Mouse (Mus musculus): Measurements from ENCODE around the gene Prkcq.

DNA sequence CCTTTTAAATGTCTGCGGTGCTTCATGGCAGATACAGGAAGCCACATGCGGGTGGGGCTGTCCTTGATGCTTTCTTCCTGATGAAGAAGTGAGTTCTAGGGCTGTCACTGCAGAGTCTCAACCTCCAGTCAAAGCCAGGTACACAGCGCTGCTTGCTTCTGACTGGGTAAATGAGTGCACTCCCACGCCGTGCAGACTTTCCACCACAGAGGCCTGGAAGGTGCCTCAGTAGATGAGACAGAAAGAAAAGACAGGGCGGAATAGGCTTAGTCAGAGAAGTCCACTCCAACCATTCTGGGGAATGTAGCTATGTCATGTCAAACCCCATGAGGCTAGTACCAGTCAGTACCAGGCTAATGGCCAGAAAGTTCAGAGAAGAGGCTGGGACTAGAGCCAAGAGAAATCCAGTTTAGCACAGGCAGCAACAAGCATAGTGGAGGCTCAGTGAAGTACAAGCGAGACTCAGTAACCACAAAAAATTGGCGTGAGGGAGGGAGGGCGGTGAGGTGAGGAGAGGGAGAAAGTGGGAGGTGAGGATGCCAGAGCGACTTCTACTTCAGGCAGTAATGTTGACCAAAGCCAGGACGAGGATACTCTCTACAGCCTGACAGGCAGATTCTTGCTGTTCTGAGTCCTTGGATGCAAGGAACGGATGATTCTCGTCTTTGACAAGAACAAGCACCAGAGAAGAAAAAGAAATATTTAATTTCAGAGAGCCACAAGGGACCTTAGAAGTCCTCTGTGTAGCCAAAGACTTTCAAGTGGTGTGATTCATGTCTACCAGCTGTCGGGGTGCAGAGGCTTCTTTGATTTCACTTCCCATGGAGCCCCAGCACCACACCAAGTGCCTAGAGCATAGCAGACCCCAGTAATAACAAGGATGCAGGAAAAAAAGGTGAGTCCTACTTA lies 167.3 kb downstream of the Prkcq start:
- TF ChIP-seq POLR2A (IDR thresholded peaks at IDR 0.05; ENCODE audit: insufficient read depth, low read depth, low read length) (no peak), CTCF (IDR thresholded peaks at IDR 0.05; ENCODE audit: insufficient read depth, low read depth, low read length) (no peak)

Measured in olfactory bulb, adult 2 months (tissue).